Mouse (Mus musculus): ENCODE results near the gene Zfp618. TPM values are rescaled to one million over a fixed set of nuclear protein-coding genes. Genes with fewer than 3 reads are reported as not detected.
A peak's percentile ranks its signal among the peaks of the same experiment; 100 is the strongest.

Zfp618 gene
- polyA plus RNA-seq, 1 experiment from 2014 or later, result 36.7 TPM

- no peak within 1 kb of the TSS for H3K9ac ChIP-seq (ENCODE audit: low read depth, low read length)
- DNase-seq (ENCODE audit: low spot score) (no peak), ATAC-seq (ENCODE audit: low FRiP score) (no peak)
- H3K4me1 ChIP-seq (replicated peaks; ENCODE audit: control insufficient read depth, insufficient read depth, low read length), result no peaks in the 10 kb centered on the region
- WGBS, result 80% methylated on average over 4 of the region's 4 CpGs
- H3K4me3 ChIP-seq (ENCODE audit: low read depth, low read length), result no peak within 1 kb of the TSS
- H3K4me2 ChIP-seq (replicated peaks; ENCODE audit: low read depth, low read length), result no peak within 1 kb of the TSS
- H3K36me3 ChIP-seq (ENCODE audit: control insufficient read depth, insufficient read depth, low read length), result no peaks in the 10 kb centered on the region
- H3K27ac ChIP-seq (ENCODE audit: low read depth, low read length), result no peak within 1 kb of the TSS
- no peaks in the 10 kb centered on the region for H3K9me3 ChIP-seq (ENCODE audit: control insufficient read depth, low read length)
- no peaks in the 10 kb centered on the region for H3K27me3 ChIP-seq (ENCODE audit: control insufficient read depth, insufficient read depth, low read length)
Measured at GRCm38 (mm10) chr4:63171969-63172685, 206.8 kb downstream of the Zfp618 start, which contains the start of gene Kif12. Kif12 (minus strand) TSS chr4:63172131.

DNA sequence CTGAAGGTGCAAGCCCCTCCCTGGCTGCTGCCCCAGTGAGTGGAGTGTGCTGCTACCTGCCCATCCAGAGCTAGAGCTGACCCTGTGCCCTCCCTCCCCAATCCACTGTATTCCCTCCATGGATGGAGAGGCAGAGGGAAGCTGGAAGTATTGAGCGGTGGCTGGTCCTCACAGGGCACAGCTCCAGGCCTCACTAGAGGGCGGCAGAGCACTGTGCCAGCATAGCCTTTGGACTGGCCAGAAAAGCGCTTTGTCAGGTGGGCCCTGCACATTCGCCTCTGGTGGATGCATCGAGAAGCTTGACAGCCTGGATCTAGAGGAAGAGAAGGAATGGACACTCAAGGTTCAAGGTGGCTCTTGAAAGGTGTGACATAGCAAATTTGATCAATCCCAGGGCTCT, 216.2 kb downstream of the Zfp618 start:
- DNase-seq (ENCODE audit: low spot score), result peak; percentile 76
- no peaks in the 10 kb centered on the region for H3K36me3 ChIP-seq (ENCODE audit: control insufficient read depth, insufficient read depth, low read length)
- 20% methylated on average over 5 of the region's 5 CpGs for WGBS

DNA sequence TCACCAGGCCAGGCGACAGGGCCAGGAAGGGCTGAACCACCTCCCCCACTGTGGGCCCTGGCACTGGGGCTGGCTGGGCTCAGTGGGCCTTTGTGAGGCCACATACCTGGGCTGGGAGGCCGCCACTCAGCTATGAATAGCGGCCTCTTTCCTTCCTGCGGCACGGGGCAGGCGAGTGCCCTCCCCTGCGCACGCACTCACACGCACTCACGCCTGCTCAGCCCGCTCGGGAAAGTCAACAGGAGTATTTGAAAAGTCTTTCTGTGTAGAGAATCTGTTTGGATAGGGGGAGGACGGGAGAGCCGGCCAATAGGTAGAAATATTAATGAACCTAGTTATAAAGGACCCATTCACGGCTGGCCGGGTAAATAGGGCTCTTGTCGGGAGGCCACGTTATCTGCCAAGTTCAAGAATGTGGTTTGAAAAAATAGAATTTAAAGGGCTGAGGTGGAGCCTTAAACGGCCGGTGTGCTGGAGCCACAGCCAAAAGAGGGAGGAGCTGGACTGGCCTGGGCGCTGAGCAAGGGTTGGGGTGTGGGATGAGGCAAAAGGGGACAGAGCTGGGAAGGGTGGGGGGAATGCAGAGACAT, 221.0 kb downstream of the Zfp618 start:
- Histone ChIP-seq H3K4me2 (replicated peaks; ENCODE audit: low read depth, low read length) (no peak overlapping the region), H3K9me3 (ENCODE audit: control insufficient read depth, low read length) (no peaks in the 10 kb centered on the region), H3K4me1 (replicated peaks; ENCODE audit: control insufficient read depth, insufficient read depth, low read length) (no peaks in the 10 kb centered on the region; the same call in 1 of the 2 replicates), H3K4me3 (ENCODE audit: low read depth, low read length) (no peak overlapping the region), H3K36me3 (ENCODE audit: control insufficient read depth, insufficient read depth, low read length) (no peaks in the 10 kb centered on the region), H3K27ac (ENCODE audit: low read depth, low read length) (no peak overlapping the region), H3K9ac (ENCODE audit: low read depth, low read length) (no peak overlapping the region), H3K27me3 (ENCODE audit: control insufficient read depth, insufficient read depth, low read length) (no peaks in the 10 kb centered on the region)
- WGBS, result 60% methylated on average over 21 of the region's 21 CpGs
- peak; percentile 15 for DNase-seq (ENCODE audit: low spot score)
- peak; percentile 43; the same call in 1 of the 2 replicates for ATAC-seq (ENCODE audit: low FRiP score)

More for the DNA sequence above, 216.2 kb downstream of the Zfp618 start:
- H3K4me3 ChIP-seq (ENCODE audit: low read depth, low read length), result no peak overlapping the region
- ATAC-seq (ENCODE audit: low FRiP score), result peak; percentile 71
- no peaks in the 10 kb centered on the region; the same call in 1 of the 2 replicates for H3K4me1 ChIP-seq (replicated peaks; ENCODE audit: control insufficient read depth, insufficient read depth, low read length)
- no peak overlapping the region for H3K9ac ChIP-seq (ENCODE audit: low read depth, low read length)
- no peaks in the 10 kb centered on the region for H3K27me3 ChIP-seq (ENCODE audit: control insufficient read depth, insufficient read depth, low read length)
- no peak overlapping the region for H3K27ac ChIP-seq (ENCODE audit: low read depth, low read length)
- H3K9me3 ChIP-seq (ENCODE audit: control insufficient read depth, low read length), result no peaks in the 10 kb centered on the region
- no peak overlapping the region for H3K4me2 ChIP-seq (replicated peaks; ENCODE audit: low read depth, low read length)

Other genes with a start within 250 kb of the Zfp618 start
- 0.31 TPM in 1 of 2 replicates, not detected in the other for gene Ambp, start 189.2 kb downstream of the Zfp618 start, polyA plus RNA-seq (2014; fragmentation: Nextera tagmentation; extraction: Ambion mirVana)
- gene Kif12, start 206.6 kb downstream of the Zfp618 start, polyA plus RNA-seq (2014; fragmentation: Nextera tagmentation; extraction: Ambion mirVana), result not detected in 2 replicates
- 3.7 and 4.4 TPM in 2 replicates for gene Col27a1, start 248.4 kb downstream of the Zfp618 start, polyA plus RNA-seq (2014; fragmentation: Nextera tagmentation; extraction: Ambion mirVana)

Measured in hindbrain, embryonic 11.5 days (tissue).